Mouse (Mus musculus): ENCODE measurements around the gene Gne. TPM values are rescaled to one million over a fixed set of nuclear protein-coding genes. Genes with fewer than 3 reads are reported as not detected.

Gne gene
- polyA plus RNA-seq, 1 experiment from 2014 or later = 23.1 TPM

GRCm38 (mm10) chr4:44022766-44023165 is 61.2 kb downstream of the Gne start:
- Histone ChIP-seq H3K4me1 (replicated peaks; ENCODE audit: control insufficient read depth, insufficient read depth, low read length) (no peaks in the 10 kb centered on the region), H3K36me3 (ENCODE audit: control insufficient read depth, insufficient read depth, low read length) (peaks cover 10% of the 10 kb centered on the region), H3K9ac (ENCODE audit: low read depth, low read length) (no peak overlapping the region), H3K4me2 (replicated peaks; ENCODE audit: low read depth, low read length) (no peak overlapping the region), H3K27ac (ENCODE audit: low read depth, low read length) (no peak overlapping the region), H3K4me3 (ENCODE audit: low read depth, low read length) (no peak overlapping the region), H3K27me3 (ENCODE audit: control insufficient read depth, insufficient read depth, low read length) (no peaks in the 10 kb centered on the region), H3K9me3 (ENCODE audit: control insufficient read depth, low read length) (no peaks in the 10 kb centered on the region)
- DNase-seq (ENCODE audit: low spot score) (no peak), ATAC-seq (ENCODE audit: low FRiP score) (no peak)
- WGBS = 91% methylated on average over 11 of the region's 11 CpGs

- DNase-seq (ENCODE audit: low spot score) (no peak), ATAC-seq (ENCODE audit: low FRiP score) (no peak)
- H3K9me3 ChIP-seq (ENCODE audit: control insufficient read depth, low read length) = no peaks in the 10 kb centered on the region
- H3K27me3 ChIP-seq (ENCODE audit: control insufficient read depth, insufficient read depth, low read length) = no peaks in the 10 kb centered on the region
- H3K9ac ChIP-seq (ENCODE audit: low read depth, low read length) = no peak overlapping the region
- H3K27ac ChIP-seq (ENCODE audit: low read depth, low read length) = no peak overlapping the region
- 93% methylated on average over 4 of the region's 4 CpGs for WGBS
- no peaks in the 10 kb centered on the region for H3K4me1 ChIP-seq (replicated peaks; ENCODE audit: control insufficient read depth, insufficient read depth, low read length)
- peaks cover 10% of the 10 kb centered on the region for H3K36me3 ChIP-seq (ENCODE audit: control insufficient read depth, insufficient read depth, low read length)
- H3K4me2 ChIP-seq (replicated peaks; ENCODE audit: low read depth, low read length) = no peak overlapping the region
- no peak overlapping the region for H3K4me3 ChIP-seq (ENCODE audit: low read depth, low read length)
Measured at GRCm38 (mm10) chr4:44022323-44022722, 61.7 kb downstream of the Gne start.

- WGBS = 96% methylated on average over 12 of the region's 12 CpGs
- no peak for DNase-seq (ENCODE audit: low spot score)
- no peak overlapping the region for H3K27ac ChIP-seq (ENCODE audit: low read depth, low read length)
- H3K27me3 ChIP-seq (ENCODE audit: control insufficient read depth, insufficient read depth, low read length) = no peaks in the 10 kb centered on the region
- H3K9me3 ChIP-seq (ENCODE audit: control insufficient read depth, low read length) = no peaks in the 10 kb centered on the region
- H3K4me1 ChIP-seq (replicated peaks; ENCODE audit: control insufficient read depth, insufficient read depth, low read length) = no peaks in the 10 kb centered on the region; the same call in 1 of the 2 replicates
- no peak overlapping the region for H3K4me3 ChIP-seq (ENCODE audit: low read depth, low read length)
- H3K36me3 ChIP-seq (ENCODE audit: control insufficient read depth, insufficient read depth, low read length) = no peaks in the 10 kb centered on the region
- H3K9ac ChIP-seq (ENCODE audit: low read depth, low read length) = no peak overlapping the region
- ATAC-seq (ENCODE audit: low FRiP score) = no peak
- H3K4me2 ChIP-seq (replicated peaks; ENCODE audit: low read depth, low read length) = no peak overlapping the region
Measured at GRCm38 (mm10) chr4:44016791-44017190, 67.2 kb downstream of the Gne start.

DNA sequence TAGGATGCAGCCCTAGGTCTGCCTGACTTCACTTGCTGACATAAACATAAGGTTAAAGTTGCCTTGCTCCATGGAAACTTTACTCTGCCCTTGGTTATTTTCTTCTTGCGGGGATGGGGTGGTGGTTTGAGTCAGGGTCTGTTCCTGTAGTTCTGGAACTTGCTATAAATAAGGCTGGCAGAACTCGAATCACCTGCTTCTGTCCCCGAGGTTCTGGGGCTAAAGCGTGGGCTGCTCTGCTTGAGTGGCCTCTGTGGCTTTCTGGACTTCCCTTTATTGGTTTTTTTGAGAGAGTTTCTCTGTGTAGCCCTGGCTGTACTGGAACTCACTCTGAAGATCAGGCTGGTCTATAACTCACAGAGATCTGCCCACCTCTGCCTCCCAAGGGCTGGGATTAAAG is 67.9 kb downstream of the Gne start:
- DNase-seq (ENCODE audit: low spot score) (no peak), ATAC-seq (ENCODE audit: low FRiP score) (no peak)
- no peaks in the 10 kb centered on the region; the same call in 1 of the 2 replicates for H3K4me1 ChIP-seq (replicated peaks; ENCODE audit: control insufficient read depth, insufficient read depth, low read length)
- no peaks in the 10 kb centered on the region for H3K36me3 ChIP-seq (ENCODE audit: control insufficient read depth, insufficient read depth, low read length)
- H3K4me3 ChIP-seq (ENCODE audit: low read depth, low read length) = no peak overlapping the region
- H3K27me3 ChIP-seq (ENCODE audit: control insufficient read depth, insufficient read depth, low read length) = no peaks in the 10 kb centered on the region
- H3K4me2 ChIP-seq (replicated peaks; ENCODE audit: low read depth, low read length) = no peak overlapping the region
- 96% methylated on average over 4 of the region's 4 CpGs for WGBS
- no peak overlapping the region for H3K27ac ChIP-seq (ENCODE audit: low read depth, low read length)
- no peaks in the 10 kb centered on the region for H3K9me3 ChIP-seq (ENCODE audit: control insufficient read depth, low read length)
- no peak overlapping the region for H3K9ac ChIP-seq (ENCODE audit: low read depth, low read length)

DNA sequence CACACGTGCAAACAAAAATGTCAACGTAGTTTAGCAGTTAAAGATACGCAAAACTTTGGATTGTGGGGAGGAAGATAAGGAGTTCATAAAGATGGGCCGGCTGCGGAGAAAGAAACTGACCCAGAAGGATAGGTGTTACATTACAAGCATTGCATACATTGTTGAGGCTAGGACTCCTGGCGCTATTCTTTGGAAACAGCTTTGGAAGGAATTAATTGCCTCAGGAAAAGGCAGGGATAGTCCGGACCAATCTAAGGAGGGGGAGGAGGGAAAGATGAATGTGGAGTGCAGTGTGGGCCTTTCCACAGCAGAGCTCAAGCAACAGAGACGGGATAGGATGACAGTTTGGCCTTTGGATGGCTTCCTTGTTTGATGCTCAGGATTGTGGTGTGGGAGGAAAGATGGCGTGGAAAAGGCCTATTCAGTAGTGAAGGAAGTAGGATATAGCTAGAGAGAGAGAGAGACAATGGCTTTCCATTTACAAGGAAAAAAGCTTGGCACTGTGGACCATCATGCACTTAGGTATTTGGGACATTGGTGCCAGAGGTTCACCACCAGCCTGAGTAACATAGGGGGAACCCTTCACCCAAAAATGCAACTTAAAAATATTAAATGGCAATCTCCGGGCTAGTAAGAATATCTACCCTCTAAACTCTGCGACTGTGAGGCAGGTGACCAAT is 70.4 kb downstream of the Gne start:
- H3K36me3 ChIP-seq (ENCODE audit: control insufficient read depth, insufficient read depth, low read length) = no peaks in the 10 kb centered on the region
- DNase-seq (ENCODE audit: low spot score) = no peak

DNA sequence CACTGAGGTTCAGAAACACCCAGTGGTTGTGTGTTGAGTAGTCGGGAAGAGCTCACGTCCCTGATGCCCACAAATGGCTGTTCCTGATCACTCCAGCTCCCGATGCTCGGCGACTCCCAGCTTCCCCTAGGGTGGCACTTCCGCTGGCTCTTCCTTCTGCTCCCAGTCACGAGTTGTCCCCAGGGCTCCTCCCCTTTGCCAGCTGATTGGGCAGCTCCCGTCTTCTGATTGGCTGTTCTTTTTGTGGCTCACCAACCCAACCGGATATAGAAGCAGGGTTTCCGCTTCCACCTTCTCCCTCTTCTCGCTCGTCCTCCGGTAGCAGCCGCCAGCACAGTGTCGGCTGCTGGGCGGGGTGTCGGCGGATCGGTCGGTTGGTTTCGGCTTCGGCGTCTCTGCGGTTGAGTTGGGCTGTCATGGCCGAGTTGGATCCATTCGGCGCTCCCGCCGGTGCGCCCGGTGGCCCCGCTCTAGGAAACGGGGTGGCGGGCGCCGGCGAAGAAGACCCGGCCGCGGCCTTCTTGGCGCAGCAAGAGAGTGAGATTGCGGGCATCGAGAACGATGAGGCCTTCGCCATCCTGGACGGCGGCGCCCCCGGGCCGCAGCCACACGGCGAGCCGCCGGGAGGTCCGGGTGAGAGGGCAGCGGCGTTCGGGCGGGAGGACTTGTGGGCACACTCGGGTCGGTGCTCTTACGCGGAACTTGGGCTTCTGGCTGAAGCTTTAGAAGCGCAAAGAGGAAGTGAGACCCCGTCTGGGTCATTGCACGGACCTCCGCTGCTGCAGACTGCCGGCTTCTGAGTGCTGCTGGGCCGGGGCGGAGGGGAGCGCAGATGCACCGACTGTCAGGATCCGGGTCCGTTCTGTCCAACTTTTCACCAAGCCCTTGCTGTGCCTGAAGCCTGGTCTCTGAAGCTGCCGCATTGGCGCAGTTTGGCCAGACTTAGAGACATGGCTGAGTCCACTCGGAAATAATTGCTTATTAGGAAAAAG is 71.3 kb downstream of the Gne start:
- H3K4me3 ChIP-seq (ENCODE audit: low read depth, low read length) = peak overlapping the region; percentile 98
- WGBS = under 1% methylated on average over 74 of the region's 77 CpGs
- DNase-seq (ENCODE audit: low spot score) = peak; percentile 92
- peak overlapping the region; percentile 95 for H3K4me2 ChIP-seq (replicated peaks; ENCODE audit: low read depth, low read length)
- H3K9ac ChIP-seq (ENCODE audit: low read depth, low read length) = peak overlapping the region; percentile 94
- ATAC-seq (ENCODE audit: low FRiP score) = peak; percentile 100
- H3K9me3 ChIP-seq (ENCODE audit: control insufficient read depth, low read length) = no peaks in the 10 kb centered on the region
- H3K27me3 ChIP-seq (ENCODE audit: control insufficient read depth, insufficient read depth, low read length) = no peaks in the 10 kb centered on the region
- peak overlapping the region; percentile 68 for H3K27ac ChIP-seq (ENCODE audit: low read depth, low read length)
- H3K4me1 ChIP-seq (replicated peaks; ENCODE audit: control insufficient read depth, insufficient read depth, low read length) = no peaks in the 10 kb centered on the region; the same call in 1 of the 2 replicates
- no peaks in the 10 kb centered on the region for H3K36me3 ChIP-seq (ENCODE audit: control insufficient read depth, insufficient read depth, low read length)

More for the DNA sequence above, 70.4 kb downstream of the Gne start:
- H3K9ac ChIP-seq (ENCODE audit: low read depth, low read length) = peak overlapping the region; percentile 94
- no peak overlapping the region for H3K27ac ChIP-seq (ENCODE audit: low read depth, low read length)
- ATAC-seq (ENCODE audit: low FRiP score) = no peak
- no peaks in the 10 kb centered on the region for H3K27me3 ChIP-seq (ENCODE audit: control insufficient read depth, insufficient read depth, low read length)
- H3K4me3 ChIP-seq (ENCODE audit: low read depth, low read length) = peak overlapping the region; percentile 98
- H3K4me2 ChIP-seq (replicated peaks; ENCODE audit: low read depth, low read length) = peak overlapping the region; percentile 95
- WGBS = 34% methylated on average over 11 of the region's 11 CpGs
- H3K9me3 ChIP-seq (ENCODE audit: control insufficient read depth, low read length) = no peaks in the 10 kb centered on the region
- H3K4me1 ChIP-seq (replicated peaks; ENCODE audit: control insufficient read depth, insufficient read depth, low read length) = no peaks in the 10 kb centered on the region; the same call in 1 of the 2 replicates

- ATAC-seq (ENCODE audit: low FRiP score) (no peak), DNase-seq (ENCODE audit: low spot score) (peak; percentile 7)
- Histone ChIP-seq H3K4me2 (replicated peaks; ENCODE audit: low read depth, low read length) (peak overlapping the region; percentile 95), H3K36me3 (ENCODE audit: control insufficient read depth, insufficient read depth, low read length) (no peaks in the 10 kb centered on the region), H3K9me3 (ENCODE audit: control insufficient read depth, low read length) (no peaks in the 10 kb centered on the region), H3K27ac (ENCODE audit: low read depth, low read length) (no peak overlapping the region), H3K4me3 (ENCODE audit: low read depth, low read length) (peak overlapping the region; percentile 98), H3K4me1 (replicated peaks; ENCODE audit: control insufficient read depth, insufficient read depth, low read length) (no peaks in the 10 kb centered on the region; the same call in 1 of the 2 replicates), H3K27me3 (ENCODE audit: control insufficient read depth, insufficient read depth, low read length) (no peaks in the 10 kb centered on the region), H3K9ac (ENCODE audit: low read depth, low read length) (peak overlapping the region; percentile 94)
- WGBS = 84% methylated on average over 3 of the region's 3 CpGs
Measured at GRCm38 (mm10) chr4:44011799-44012198, 72.2 kb downstream of the Gne start.

DNA sequence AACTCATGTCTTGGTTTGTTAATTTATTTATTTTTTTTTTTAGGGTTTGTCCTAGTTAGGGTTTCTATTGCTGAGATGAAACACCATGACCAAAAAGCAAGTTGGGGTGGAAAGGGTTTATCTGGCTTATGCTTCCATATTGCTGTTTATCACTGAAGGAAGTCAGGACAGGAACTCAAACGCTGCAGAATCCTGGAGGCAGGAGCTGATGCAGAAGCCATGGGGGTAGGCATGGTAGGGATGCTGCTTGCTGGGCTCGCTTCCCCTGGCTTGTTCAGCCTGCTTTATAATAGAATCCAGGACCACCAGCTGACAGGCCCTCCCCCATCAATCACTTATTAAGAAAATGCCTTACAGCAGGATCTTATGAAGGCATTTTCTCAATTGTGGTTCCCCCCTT is 73.1 kb downstream of the Gne start:
- DNase-seq (ENCODE audit: low spot score) = no peak
- no peak for ATAC-seq (ENCODE audit: low FRiP score)
- WGBS = 45% methylated on average over 2 of the region's 2 CpGs
- H3K9me3 ChIP-seq (ENCODE audit: control insufficient read depth, low read length) = no peaks in the 10 kb centered on the region
- H3K27me3 ChIP-seq (ENCODE audit: control insufficient read depth, insufficient read depth, low read length) = no peaks in the 10 kb centered on the region
- H3K27ac ChIP-seq (ENCODE audit: low read depth, low read length) = no peak overlapping the region
- no peaks in the 10 kb centered on the region; the same call in 1 of the 2 replicates for H3K4me1 ChIP-seq (replicated peaks; ENCODE audit: control insufficient read depth, insufficient read depth, low read length)
- H3K9ac ChIP-seq (ENCODE audit: low read depth, low read length) = no peak overlapping the region
- no peak overlapping the region for H3K4me2 ChIP-seq (replicated peaks; ENCODE audit: low read depth, low read length)
- no peak overlapping the region for H3K4me3 ChIP-seq (ENCODE audit: low read depth, low read length)
- no peaks in the 10 kb centered on the region for H3K36me3 ChIP-seq (ENCODE audit: control insufficient read depth, insufficient read depth, low read length)

Measured in hindbrain, embryonic 11.5 days (tissue).